Mouse (Mus musculus) midbrain, embryonic 15.5 days (tissue): ENCODE results near the gene Snx32. TPM values are rescaled to one million over a fixed set of nuclear protein-coding genes. Genes with fewer than 3 reads are reported as not detected.
"Not testable (repeated sequence)": the region's sequence is repeated elsewhere in the genome, so short reads cannot be mapped to it uniquely, and the experiment has no call there.

Experiments used
- ATAC-seq: fragments of 200-750 bp; cut with Nextera tagmentation; replicated peaks from 2 replicates; pipeline ENCODE4 v1.8.0; 2017; ENCODE audit warnings: moderate TSS enrichment
- H3K27ac ChIP-seq: fragments of 300-500 bp; sonication (generic); 2 replicates; pipeline ENCODE4 v1.5.1; 2015; ENCODE audit warnings: mild to moderate bottlenecking, inconsistent platforms
- H3K27me3 ChIP-seq: fragments of 300-500 bp; sonication (generic); replicated peaks from 2 replicates; pipeline ENCODE4 v1.6.1; 2015; ENCODE audit warnings: inconsistent platforms
- H3K36me3 ChIP-seq: fragments of 300-500 bp; sonication (generic); replicated peaks from 2 replicates; pipeline ENCODE4 v1.6.1; 2015; ENCODE audit warnings: inconsistent platforms
- H3K4me1 ChIP-seq: fragments of 300-500 bp; sonication (generic); 2 replicates; pipeline ENCODE4 v1.6.1; 2015; ENCODE audit warnings: inconsistent platforms
- H3K4me2 ChIP-seq: fragments of 300-500 bp; sonication (generic); 2 replicates; pipeline ENCODE4 v1.6.1; 2015; ENCODE audit warnings: inconsistent platforms, mild to moderate bottlenecking, moderate library complexity
- H3K4me3 ChIP-seq: fragments of 300-500 bp; sonication (generic); 2 replicates; pipeline ENCODE4 v1.5.1; 2015; ENCODE audit warnings: mild to moderate bottlenecking, inconsistent platforms
- H3K9ac ChIP-seq: fragments of 300-500 bp; sonication (generic); 2 replicates; pipeline ENCODE4 v1.6.1; 2015; ENCODE audit warnings: mild to moderate bottlenecking, inconsistent platforms
- H3K9me3 ChIP-seq: fragments of 300-500 bp; sonication (generic); 2 replicates; pipeline ENCODE4 v1.6.1; 2016; ENCODE audit warnings: inconsistent platforms
- WGBS: fragments of 180-500 bp; shearing (Covaris S2); methylation state at CpG from one replicate; pipeline ENCODE4 v1.1.7; 2015; ENCODE audit warnings: mixed read lengths; 5-methylcytosine and 5-hydroxymethylcytosine counted together
- polyA plus RNA-seq: library from polyadenylated mRNA; unstranded; fragments of >200 nt; fragmentation: Nextera tagmentation; extraction: Ambion mirVana; gene quantifications from 2 replicates; pipeline ENCODE4 v1.2.1, GENCODE M21; 2015

Gene Snx32
- polyA plus RNA-seq, 1 experiment from 2014 or later: 111 TPM

GRCm38 (mm10) chr19:5496052-5496370, 14.3 kb downstream of the Snx32 start:
- H3K36me3 ChIP-seq: peaks cover 49% of the 10 kb centered on the region
- H3K4me2 ChIP-seq: no peak overlapping the region
- no peaks in the 10 kb centered on the region for H3K9me3 ChIP-seq
- H3K9ac ChIP-seq: no peak overlapping the region
- ATAC-seq: no peak
- H3K4me1 ChIP-seq: peaks cover 19% of the 10 kb centered on the region
- H3K27ac ChIP-seq: no peak overlapping the region
- H3K27me3 ChIP-seq: no peaks in the 10 kb centered on the region
- no peak overlapping the region for H3K4me3 ChIP-seq
- WGBS: 87% methylated on average over 16 of the region's 16 CpGs

GRCm38 (mm10) chr19:5495353-5496051, 14.8 kb downstream of the Snx32 start:
- H3K4me3 ChIP-seq: no peak overlapping the region
- no peak overlapping the region for H3K4me2 ChIP-seq
- H3K27ac ChIP-seq: no peak overlapping the region
- ATAC-seq: no peak
- H3K9ac ChIP-seq: no peak overlapping the region
- peaks cover 49% of the 10 kb centered on the region for H3K36me3 ChIP-seq
- no peaks in the 10 kb centered on the region for H3K9me3 ChIP-seq
- 85% methylated on average over 12 of the region's 12 CpGs for WGBS
- H3K27me3 ChIP-seq: no peaks in the 10 kb centered on the region
- H3K4me1 ChIP-seq: peaks cover 19% of the 10 kb centered on the region

GRCm38 (mm10) chr19:5494314-5494713, 16.0 kb downstream of the Snx32 start:
- H3K27me3 ChIP-seq: no peaks in the 10 kb centered on the region
- H3K9me3 ChIP-seq: no peaks in the 10 kb centered on the region
- 87% methylated on average over 3 of the region's 3 CpGs for WGBS
- H3K27ac ChIP-seq: no peak overlapping the region
- peaks cover 26% of the 10 kb centered on the region for H3K4me1 ChIP-seq
- no peak overlapping the region for H3K4me3 ChIP-seq
- H3K9ac ChIP-seq: no peak overlapping the region
- peaks cover 49% of the 10 kb centered on the region for H3K36me3 ChIP-seq
- no peak for ATAC-seq
- H3K4me2 ChIP-seq: no peak overlapping the region

- not testable (repeated sequence) for H3K9ac ChIP-seq, H3K27me3 ChIP-seq, H3K4me3 ChIP-seq, ATAC-seq, H3K9me3 ChIP-seq, H3K4me2 ChIP-seq, H3K27ac ChIP-seq
- H3K4me1 ChIP-seq: peaks cover 36% of the 10 kb centered on the region
- H3K36me3 ChIP-seq: peaks cover 49% of the 10 kb centered on the region
- 63% methylated on average over 9 of the region's 9 CpGs for WGBS
Observed at GRCm38 (mm10) chr19:5493301-5493721, 17.0 kb downstream of the Snx32 start.

- no peaks in the 10 kb centered on the region for H3K9me3 ChIP-seq
- H3K4me1 ChIP-seq: peaks cover 37% of the 10 kb centered on the region
- no peak for ATAC-seq
- 85% methylated on average over 4 of the region's 4 CpGs for WGBS
- no peaks in the 10 kb centered on the region for H3K27me3 ChIP-seq
- H3K4me3 ChIP-seq: peak overlapping the region; percentile 83; the same call in 1 of the 2 replicates
- peaks cover 43% of the 10 kb centered on the region for H3K36me3 ChIP-seq
- H3K9ac ChIP-seq: no peak overlapping the region
- H3K4me2 ChIP-seq: no peak overlapping the region
- no peak overlapping the region for H3K27ac ChIP-seq
Observed at GRCm38 (mm10) chr19:5492641-5493040, 17.7 kb downstream of the Snx32 start.

GRCm38 (mm10) chr19:5490898-5491708, 19.2 kb downstream of the Snx32 start:
- under 1% methylated on average over 59 of the region's 59 CpGs for WGBS

GRCm38 (mm10) chr19:5490313-5490897, 19.9 kb downstream of the Snx32 start, which contains the start of gene Cfl1:
Cfl1 (plus strand) TSS chr19:5490455.
- WGBS: under 1% methylated on average over 62 of the region's 62 CpGs
- no peaks in the 10 kb centered on the region for H3K27me3 ChIP-seq
- H3K4me3 ChIP-seq: peak within 1 kb of the TSS; percentile 83
- H3K27ac ChIP-seq: peak within 1 kb of the TSS; percentile 96
- peaks cover 52% of the 10 kb centered on the region for H3K4me1 ChIP-seq
- H3K4me2 ChIP-seq: peak within 1 kb of the TSS; percentile 83
- H3K9ac ChIP-seq: peak within 1 kb of the TSS; percentile 88
- H3K9me3 ChIP-seq: no peaks in the 10 kb centered on the region
- peak; percentile 77 for ATAC-seq
- peaks cover 21% of the 10 kb centered on the region for H3K36me3 ChIP-seq

More at GRCm38 (mm10) chr19:5490898-5491708, 19.2 kb downstream of the Snx32 start:
- Histone ChIP-seq H3K9ac (peak overlapping the region; percentile 88), H3K27me3 (no peaks in the 10 kb centered on the region), H3K27ac (peak overlapping the region; percentile 96), H3K4me2 (peak overlapping the region; percentile 81), H3K9me3 (no peaks in the 10 kb centered on the region), H3K36me3 (peaks cover 28% of the 10 kb centered on the region), H3K4me3 (peak overlapping the region; percentile 83), H3K4me1 (peaks cover 52% of the 10 kb centered on the region)
- ATAC-seq: peak; percentile 45

GRCm38 (mm10) chr19:5489721-5490120, 20.6 kb downstream of the Snx32 start:
- Histone ChIP-seq H3K36me3 (peaks cover 20% of the 10 kb centered on the region), H3K4me3 (peak overlapping the region; percentile 83), H3K4me1 (peaks cover 52% of the 10 kb centered on the region), H3K4me2 (peak overlapping the region; percentile 83), H3K27ac (peak overlapping the region; percentile 96)
- not testable (repeated sequence) for ATAC-seq, H3K9me3 ChIP-seq, H3K9ac ChIP-seq, H3K27me3 ChIP-seq
- 48% methylated on average over 10 of the region's 10 CpGs for WGBS

GRCm38 (mm10) chr19:5488878-5489571, 21.3 kb downstream of the Snx32 start:
- peak; percentile 75 for ATAC-seq
- H3K36me3 ChIP-seq: peaks cover 15% of the 10 kb centered on the region
- H3K4me3 ChIP-seq: peak overlapping the region; percentile 62
- under 1% methylated on average over 26 of the region's 26 CpGs for WGBS
- H3K4me1 ChIP-seq: peaks cover 52% of the 10 kb centered on the region
- peak overlapping the region; percentile 83 for H3K4me2 ChIP-seq
- H3K27ac ChIP-seq: peak overlapping the region; percentile 96
- H3K27me3 ChIP-seq: no peaks in the 10 kb centered on the region
- peak overlapping the region; percentile 39 for H3K9ac ChIP-seq
- no peaks in the 10 kb centered on the region for H3K9me3 ChIP-seq

- Histone ChIP-seq H3K27me3 (no peaks in the 10 kb centered on the region), H3K4me2 (peak within 1 kb of the TSS; percentile 83), H3K36me3 (peaks cover 10% of the 10 kb centered on the region), H3K27ac (peak within 1 kb of the TSS; percentile 96), H3K4me3 (peak within 1 kb of the TSS; percentile 62), H3K4me1 (peaks cover 49% of the 10 kb centered on the region), H3K9ac (peak within 1 kb of the TSS; percentile 66), H3K9me3 (no peaks in the 10 kb centered on the region)
- WGBS: under 1% methylated on average over 39 of the region's 39 CpGs
- peak; percentile 58 for ATAC-seq
Observed at GRCm38 (mm10) chr19:5487768-5488550, 22.4 kb downstream of the Snx32 start, which contains the start of gene Mus81. Mus81 (minus strand) TSS chr19:5488402.

GRCm38 (mm10) chr19:5486771-5487170, 23.6 kb downstream of the Snx32 start:
- Histone ChIP-seq H3K9me3 (no peaks in the 10 kb centered on the region), H3K27me3 (no peaks in the 10 kb centered on the region), H3K27ac (peak overlapping the region; percentile 96; the same call in 1 of the 2 replicates), H3K4me2 (peak overlapping the region; percentile 83), H3K4me1 (peaks cover 37% of the 10 kb centered on the region), H3K36me3 (peaks cover 13% of the 10 kb centered on the region; the same call in 1 of the 2 replicates), H3K4me3 (0 out of 2 replicates have a peak overlapping the region, but pooled peaks have one; percentile 62), H3K9ac (no peak overlapping the region)
- WGBS: 87% methylated on average over 4 of the region's 4 CpGs
- no peak for ATAC-seq
